Mouse (Mus musculus): Measurements from ENCODE around the gene Lpar1. TPM values are rescaled to one million over a fixed set of nuclear protein-coding genes. Genes with fewer than 3 reads are reported as not detected.

The Lpar1 gene
- polyA plus RNA-seq, 1 experiment from 2014 or later = 13.9 TPM

DNA sequence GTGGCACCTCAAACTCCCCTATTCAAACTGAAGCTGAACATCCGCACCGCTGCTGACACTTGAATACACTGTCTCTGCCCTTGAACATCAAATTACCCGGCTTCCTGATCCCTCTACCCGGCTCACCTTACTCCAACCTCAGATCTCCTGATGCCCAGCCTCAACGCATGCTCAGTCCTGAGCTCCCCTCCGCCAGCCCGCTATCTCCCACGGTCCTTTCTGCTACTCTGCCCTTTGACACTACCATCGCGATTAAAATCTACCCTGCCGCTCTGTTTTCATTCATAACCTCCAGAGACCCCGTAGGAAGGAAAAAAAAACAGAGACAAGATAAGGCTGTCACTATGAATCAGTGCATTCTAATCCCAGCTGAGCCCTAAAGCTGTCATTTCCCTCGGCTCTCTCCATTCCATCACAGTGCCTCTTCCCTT is 19.5 kb downstream of the Lpar1 start:
- Histone ChIP-seq H3K4me2 (ENCODE audit: low read length) (peak overlapping the region; percentile 37), H3K4me3 (ENCODE audit: control insufficient read depth in 1 of 2, insufficient read depth in 1 of 2, low read depth in 1 of 2, low read length in 2 of 2) (no peak overlapping the region), H3K27ac (replicated peaks in 1 of 2; ENCODE audit: control insufficient read depth in 1 of 2, insufficient read depth in 1 of 2, low read depth in 2 of 2, low read length in 2 of 2) (no peak overlapping the region), H3K4me1 (ENCODE audit: control insufficient read depth in 2 of 2, insufficient read depth in 2 of 2, low read length in 2 of 2) (peaks cover 11 to 16% of the 10 kb centered on the region in 2 experiments), H3K9ac (ENCODE audit: low read length) (0 out of 2 replicates have a peak overlapping the region, but pooled peaks have one; percentile 16), H3K27me3 (ENCODE audit: control insufficient read depth, insufficient read depth, low read length) (no peaks in the 10 kb centered on the region), H3K9me3 (ENCODE audit: control insufficient read depth, low read length) (no peaks in the 10 kb centered on the region), H3K36me3 (ENCODE audit: control insufficient read depth, insufficient read depth, low read length) (no peaks in the 10 kb centered on the region)
- 24% methylated on average over 13 of the region's 13 CpGs for WGBS
- ATAC-seq (ENCODE audit: insufficient number of reproducible peaks, insufficient read depth, low FRiP score, low read depth) = no peak

DNA sequence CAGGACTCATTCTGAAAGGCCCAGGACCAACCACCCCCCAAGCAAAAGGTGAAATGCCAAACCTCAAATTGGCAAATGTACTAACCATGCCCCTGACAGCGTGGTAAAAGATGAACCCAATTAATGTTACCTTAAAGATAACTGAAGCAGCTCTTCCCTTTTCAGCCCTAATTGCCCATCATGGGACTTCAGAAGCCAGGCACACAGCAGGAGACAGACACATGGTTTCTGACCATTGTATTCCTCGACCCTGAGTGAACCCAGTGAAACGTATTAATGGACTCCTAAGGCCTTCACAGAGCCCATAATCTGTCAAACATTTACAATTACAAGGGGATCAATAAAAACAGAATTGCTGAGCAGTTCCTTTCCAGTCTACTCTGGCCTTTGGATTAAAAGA is 20.2 kb downstream of the Lpar1 start:
- no peak overlapping the region for H3K9ac ChIP-seq (ENCODE audit: low read length)
- H3K27me3 ChIP-seq (ENCODE audit: control insufficient read depth, insufficient read depth, low read length) = no peaks in the 10 kb centered on the region
- H3K4me2 ChIP-seq (ENCODE audit: low read length) = no peak overlapping the region
- no peaks in the 10 kb centered on the region for H3K9me3 ChIP-seq (ENCODE audit: control insufficient read depth, low read length)
- WGBS = 67% methylated on average over 3 of the region's 3 CpGs
- H3K27ac ChIP-seq (replicated peaks in 1 of 2; ENCODE audit: control insufficient read depth in 1 of 2, insufficient read depth in 1 of 2, low read depth in 2 of 2, low read length in 2 of 2) = no peak overlapping the region
- H3K4me1 ChIP-seq (ENCODE audit: control insufficient read depth in 2 of 2, insufficient read depth in 2 of 2, low read length in 2 of 2) = peaks cover 11 to 16% of the 10 kb centered on the region in 2 experiments
- H3K36me3 ChIP-seq (ENCODE audit: control insufficient read depth, insufficient read depth, low read length) = no peaks in the 10 kb centered on the region
- H3K4me3 ChIP-seq (ENCODE audit: control insufficient read depth in 1 of 2, insufficient read depth in 1 of 2, low read depth in 1 of 2, low read length in 2 of 2) = no peak overlapping the region
- ATAC-seq (ENCODE audit: insufficient number of reproducible peaks, insufficient read depth, low FRiP score, low read depth) = no peak

DNA sequence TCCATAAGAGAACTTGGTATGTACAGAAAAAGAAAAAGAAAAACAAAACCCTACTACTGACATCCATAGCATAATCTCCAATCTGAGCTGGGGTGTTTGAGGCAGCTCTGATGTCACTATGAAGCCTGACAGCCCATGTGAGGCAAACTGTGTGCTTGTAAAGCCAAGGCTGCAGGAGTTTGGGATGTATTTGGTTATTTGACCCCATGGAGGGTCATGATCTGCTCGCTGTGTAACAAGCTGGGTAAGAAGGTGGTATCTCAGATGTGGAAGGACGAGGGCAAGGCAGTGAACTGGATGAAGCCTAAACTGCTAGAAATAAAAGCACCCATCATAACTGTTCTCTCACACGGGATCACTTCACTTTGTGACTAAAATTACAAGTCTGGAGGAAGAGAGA is 21.4 kb downstream of the Lpar1 start:
- H3K4me1 ChIP-seq (ENCODE audit: control insufficient read depth in 2 of 2, insufficient read depth in 2 of 2, low read length in 2 of 2) = peaks cover 11 to 16% of the 10 kb centered on the region in 2 experiments
- no peaks in the 10 kb centered on the region for H3K36me3 ChIP-seq (ENCODE audit: control insufficient read depth, insufficient read depth, low read length)
- WGBS = 76% methylated on average over 3 of the region's 3 CpGs
- ATAC-seq (ENCODE audit: insufficient number of reproducible peaks, insufficient read depth, low FRiP score, low read depth) = no peak
- H3K27ac ChIP-seq (replicated peaks in 1 of 2; ENCODE audit: control insufficient read depth in 1 of 2, insufficient read depth in 1 of 2, low read depth in 2 of 2, low read length in 2 of 2) = no peak overlapping the region
- no peaks in the 10 kb centered on the region for H3K9me3 ChIP-seq (ENCODE audit: control insufficient read depth, low read length)
- no peak overlapping the region for H3K9ac ChIP-seq (ENCODE audit: low read length)
- H3K4me3 ChIP-seq (ENCODE audit: control insufficient read depth in 1 of 2, insufficient read depth in 1 of 2, low read depth in 1 of 2, low read length in 2 of 2) = no peak overlapping the region
- H3K27me3 ChIP-seq (ENCODE audit: control insufficient read depth, insufficient read depth, low read length) = no peaks in the 10 kb centered on the region
- no peak overlapping the region for H3K4me2 ChIP-seq (ENCODE audit: low read length)

DNA sequence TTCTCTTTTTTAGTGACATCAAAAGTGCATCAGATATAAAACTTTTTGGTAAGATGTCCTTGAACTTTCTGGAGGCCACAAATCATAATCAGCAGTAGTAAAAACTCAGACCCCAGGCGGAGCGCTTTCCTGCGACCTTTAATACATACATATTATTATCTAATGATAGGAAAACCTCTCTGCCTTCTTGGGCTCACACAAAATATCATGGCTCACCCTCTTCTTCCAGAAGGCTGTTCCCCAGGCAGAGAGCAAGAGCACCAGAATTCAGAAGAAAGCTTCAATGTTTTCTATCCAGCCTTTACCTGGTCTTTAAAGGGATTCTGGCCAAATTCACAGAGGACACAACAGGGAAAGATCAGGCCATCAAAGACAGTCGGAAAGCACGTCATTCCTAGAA is 23.0 kb downstream of the Lpar1 start:
- Histone ChIP-seq H3K27me3 (ENCODE audit: control insufficient read depth, insufficient read depth, low read length) (no peaks in the 10 kb centered on the region), H3K27ac (replicated peaks in 1 of 2; ENCODE audit: control insufficient read depth in 1 of 2, insufficient read depth in 1 of 2, low read depth in 2 of 2, low read length in 2 of 2) (no peak overlapping the region), H3K4me3 (ENCODE audit: control insufficient read depth in 1 of 2, insufficient read depth in 1 of 2, low read depth in 1 of 2, low read length in 2 of 2) (no peak overlapping the region), H3K4me2 (ENCODE audit: low read length) (no peak overlapping the region), H3K9ac (ENCODE audit: low read length) (no peak overlapping the region), H3K36me3 (ENCODE audit: control insufficient read depth, insufficient read depth, low read length) (no peaks in the 10 kb centered on the region), H3K4me1 (ENCODE audit: control insufficient read depth in 2 of 2, insufficient read depth in 2 of 2, low read length in 2 of 2) (peaks cover 11 to 18% of the 10 kb centered on the region in 2 experiments), H3K9me3 (ENCODE audit: control insufficient read depth, low read length) (no peaks in the 10 kb centered on the region)
- no peak for ATAC-seq (ENCODE audit: insufficient number of reproducible peaks, insufficient read depth, low FRiP score, low read depth)
- WGBS = 84% methylated on average over 5 of the region's 5 CpGs

DNA sequence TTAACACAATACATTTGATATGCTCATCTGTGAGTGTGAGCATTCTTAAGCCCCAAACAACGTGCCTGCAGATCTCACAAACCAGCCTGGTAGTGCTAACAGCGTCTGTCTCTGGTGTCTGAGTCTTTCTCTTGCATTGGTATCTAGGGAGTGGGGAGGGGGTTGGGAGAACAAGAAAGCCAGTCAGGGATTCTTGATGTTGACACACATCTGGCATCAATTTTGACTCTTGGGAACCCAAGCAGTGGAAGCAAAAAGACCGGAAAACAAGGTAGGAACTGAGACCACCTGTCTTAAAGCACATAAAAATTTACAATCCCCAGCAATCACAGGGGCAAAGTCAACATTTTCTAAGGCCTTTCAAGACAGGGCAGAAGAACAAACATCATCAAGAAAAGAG is 23.4 kb downstream of the Lpar1 start:
- Histone ChIP-seq H3K9ac (ENCODE audit: low read length) (no peak overlapping the region), H3K4me1 (ENCODE audit: control insufficient read depth in 2 of 2, insufficient read depth in 2 of 2, low read length in 2 of 2) (peaks cover 9 to 17% of the 10 kb centered on the region in 2 experiments), H3K27ac (replicated peaks in 1 of 2; ENCODE audit: control insufficient read depth in 1 of 2, insufficient read depth in 1 of 2, low read depth in 2 of 2, low read length in 2 of 2) (no peak overlapping the region), H3K4me3 (ENCODE audit: control insufficient read depth in 1 of 2, insufficient read depth in 1 of 2, low read depth in 1 of 2, low read length in 2 of 2) (no peak overlapping the region), H3K9me3 (ENCODE audit: control insufficient read depth, low read length) (no peaks in the 10 kb centered on the region), H3K27me3 (ENCODE audit: control insufficient read depth, insufficient read depth, low read length) (no peaks in the 10 kb centered on the region), H3K4me2 (ENCODE audit: low read length) (no peak overlapping the region), H3K36me3 (ENCODE audit: control insufficient read depth, insufficient read depth, low read length) (no peaks in the 10 kb centered on the region)
- 42% methylated on average over 3 of the region's 3 CpGs for WGBS
- ATAC-seq (ENCODE audit: insufficient number of reproducible peaks, insufficient read depth, low FRiP score, low read depth) = no peak

DNA sequence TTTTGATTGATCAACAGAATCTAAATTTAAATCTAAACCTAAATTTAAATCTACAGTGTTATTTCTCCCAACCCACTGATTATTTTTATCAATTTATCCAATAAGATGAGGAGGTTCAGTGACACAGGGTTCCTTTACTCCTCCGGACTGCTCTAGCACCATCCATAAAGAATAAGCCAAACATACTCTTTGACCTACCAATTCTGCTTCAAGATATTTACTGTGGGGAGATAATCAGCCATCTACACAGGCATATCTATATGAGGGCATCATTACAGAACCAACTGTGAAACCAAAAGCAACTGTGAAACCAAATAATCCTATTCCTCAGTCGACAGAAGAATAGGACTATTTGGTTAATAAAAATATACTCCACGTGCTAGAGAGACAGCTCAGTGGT is 25.8 kb downstream of the Lpar1 start:
- Histone ChIP-seq H3K4me1 (ENCODE audit: control insufficient read depth in 2 of 2, insufficient read depth in 2 of 2, low read length in 2 of 2) (peaks cover under 1 to 3% of the 10 kb centered on the region in 2 experiments; a peak in 1 of 4 replicates), H3K27me3 (ENCODE audit: control insufficient read depth, insufficient read depth, low read length) (no peaks in the 10 kb centered on the region), H3K4me2 (ENCODE audit: low read length) (no peak overlapping the region), H3K4me3 (ENCODE audit: control insufficient read depth in 1 of 2, insufficient read depth in 1 of 2, low read depth in 1 of 2, low read length in 2 of 2) (no peak overlapping the region), H3K27ac (replicated peaks in 1 of 2; ENCODE audit: control insufficient read depth in 1 of 2, insufficient read depth in 1 of 2, low read depth in 2 of 2, low read length in 2 of 2) (no peak overlapping the region), H3K36me3 (ENCODE audit: control insufficient read depth, insufficient read depth, low read length) (no peaks in the 10 kb centered on the region), H3K9ac (ENCODE audit: low read length) (no peak overlapping the region), H3K9me3 (ENCODE audit: control insufficient read depth, low read length) (no peaks in the 10 kb centered on the region)
- WGBS = 87% methylated on average over 3 of the region's 3 CpGs
- ATAC-seq (ENCODE audit: insufficient number of reproducible peaks, insufficient read depth, low FRiP score, low read depth) = no peak

DNA sequence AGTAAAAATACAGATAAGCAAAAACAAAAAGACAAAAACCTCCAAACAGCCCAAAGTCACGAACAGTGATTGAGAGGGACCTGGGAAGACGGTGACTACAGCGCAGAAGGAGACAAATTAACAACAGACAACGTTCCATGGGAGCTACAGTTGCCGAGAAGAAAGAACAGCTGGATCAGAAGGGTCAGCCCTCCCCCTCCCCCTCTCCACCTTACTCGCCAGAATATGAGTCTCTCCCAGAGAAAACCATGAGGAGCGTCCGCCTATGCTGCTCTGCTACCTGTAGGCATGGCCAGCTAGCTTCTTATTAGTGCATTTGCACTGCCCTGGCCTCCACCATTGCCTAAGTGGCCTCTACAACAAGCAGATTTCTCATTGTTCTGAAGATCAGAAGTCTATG is 32.6 kb downstream of the Lpar1 start:
- Histone ChIP-seq H3K4me2 (ENCODE audit: low read length) (no peak overlapping the region), H3K9me3 (ENCODE audit: control insufficient read depth, low read length) (no peaks in the 10 kb centered on the region)
- WGBS = 68% methylated on average over 8 of the region's 8 CpGs

DNA sequence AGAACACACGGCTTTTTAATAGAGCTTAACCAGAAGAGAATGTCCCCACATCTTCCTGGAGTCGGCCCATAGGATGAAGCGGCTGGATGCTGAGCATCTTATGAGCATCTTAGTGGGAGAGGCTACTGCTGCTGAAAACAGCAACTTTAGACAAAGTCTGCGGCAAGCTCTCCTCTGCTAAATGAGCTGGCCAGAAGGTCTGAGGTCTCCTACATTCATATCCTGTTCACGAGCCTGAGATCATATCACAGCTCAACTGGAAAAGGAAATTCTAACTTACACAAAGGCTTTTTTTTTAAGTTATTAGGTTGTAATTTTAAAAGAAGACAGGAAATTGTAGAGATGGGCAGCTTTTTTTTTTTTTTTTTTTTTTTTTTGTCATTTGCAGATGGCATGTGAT is 33.2 kb downstream of the Lpar1 start:
- Histone ChIP-seq H3K4me1 (ENCODE audit: control insufficient read depth in 2 of 2, insufficient read depth in 2 of 2, low read length in 2 of 2) (peaks cover 7 to 11% of the 10 kb centered on the region in 2 experiments; a peak in 3 of 4 replicates), H3K4me2 (ENCODE audit: low read length) (no peak overlapping the region), H3K9ac (ENCODE audit: low read length) (no peak overlapping the region), H3K27me3 (ENCODE audit: control insufficient read depth, insufficient read depth, low read length) (no peaks in the 10 kb centered on the region), H3K9me3 (ENCODE audit: control insufficient read depth, low read length) (no peaks in the 10 kb centered on the region), H3K4me3 (ENCODE audit: control insufficient read depth in 1 of 2, insufficient read depth in 1 of 2, low read depth in 1 of 2, low read length in 2 of 2) (no peak overlapping the region), H3K27ac (replicated peaks in 1 of 2; ENCODE audit: control insufficient read depth in 1 of 2, insufficient read depth in 1 of 2, low read depth in 2 of 2, low read length in 2 of 2) (no peak overlapping the region), H3K36me3 (ENCODE audit: control insufficient read depth, insufficient read depth, low read length) (no peaks in the 10 kb centered on the region)
- ATAC-seq (ENCODE audit: insufficient number of reproducible peaks, insufficient read depth, low FRiP score, low read depth) = no peak
- WGBS = 75% methylated on average over 5 of the region's 5 CpGs

More for the DNA sequence above, 32.6 kb downstream of the Lpar1 start:
- H3K27ac ChIP-seq (replicated peaks in 1 of 2; ENCODE audit: control insufficient read depth in 1 of 2, insufficient read depth in 1 of 2, low read depth in 2 of 2, low read length in 2 of 2) = no peak overlapping the region
- peaks cover 7 to 14% of the 10 kb centered on the region in 2 experiments; a peak in 3 of 4 replicates for H3K4me1 ChIP-seq (ENCODE audit: control insufficient read depth in 2 of 2, insufficient read depth in 2 of 2, low read length in 2 of 2)
- no peak for ATAC-seq (ENCODE audit: insufficient number of reproducible peaks, insufficient read depth, low FRiP score, low read depth)
- no peaks in the 10 kb centered on the region for H3K27me3 ChIP-seq (ENCODE audit: control insufficient read depth, insufficient read depth, low read length)
- no peak overlapping the region for H3K4me3 ChIP-seq (ENCODE audit: control insufficient read depth in 1 of 2, insufficient read depth in 1 of 2, low read depth in 1 of 2, low read length in 2 of 2)
- H3K36me3 ChIP-seq (ENCODE audit: control insufficient read depth, insufficient read depth, low read length) = no peaks in the 10 kb centered on the region
- H3K9ac ChIP-seq (ENCODE audit: low read length) = no peak overlapping the region
